Mouse (Mus musculus) macrophage (primary cell): ENCODE results near the gene S100z. TPM values are rescaled to one million over a fixed set of nuclear protein-coding genes. Genes with fewer than 3 reads are reported as not detected.
A peak's percentile ranks its signal among the peaks of the same experiment; 100 is the strongest.

Experiments used
- H3K27ac ChIP-seq: fragments of 350-480 bp; formaldehyde crosslinking; 2 replicates; pipeline ENCODE4 v1.9.0; 2021
- H3K36me3 ChIP-seq: fragments of 350-480 bp; formaldehyde crosslinking; 2 replicates; pipeline ENCODE4 v1.9.0; 2021; ENCODE audit errors: inconsistent target
- H3K4me3 ChIP-seq: fragments of 350-480 bp; formaldehyde crosslinking; 2 replicates; pipeline ENCODE4 v1.9.0; 2021; ENCODE audit errors: inconsistent target
- H3K79me2 ChIP-seq: fragments of 350-480 bp; formaldehyde crosslinking; 2 replicates; pipeline ENCODE4 v1.9.0; 2021; ENCODE audit errors: inconsistent target
- WGBS: methylation state at CpG from one replicate; pipeline ENCODE4 v1.1.7; 2026; ENCODE audit warnings: inconsistent platforms; ENCODE audit not compliant: missing documents; 5-methylcytosine and 5-hydroxymethylcytosine counted together
- polyA plus RNA-seq: library from polyadenylated mRNA; stranded (reverse); fragments of 250-400 nt; gene quantifications from 3 replicates; pipeline ENCODE4 v1.2.4, GENCODE M21; 2018; ENCODE audit warnings: inconsistent platforms
- total RNA-seq, 78 experiments: library from RNA; depleted of rRNA; stranded (reverse); fragments of 250-400 nt; gene quantifications; 1 replicate in 9 of 78; 2 replicates in 24 of 78; 3 replicates in 43 of 78; 4 replicates in 2 of 78; pipeline ENCODE4 v1.2.4; 2018; ENCODE audit warnings: inconsistent platforms in 56 of 78

The S100z gene
- total RNA-seq (2018; cell fraction: chromatin; rRNA removed), result not detected
- not detected for total RNA-seq (2018; cell fraction: cytosol; rRNA removed)
- total RNA-seq (2018; cell fraction: nucleus; rRNA removed), result not detected
- not detected in 3 replicates for polyA plus RNA-seq

- 83% methylated on average over 13 of the region's 21 CpGs for WGBS
- H3K36me3 ChIP-seq, result no peaks in the 10 kb centered on the region
- no peak within 1 kb of the TSS for H3K27ac ChIP-seq
- H3K79me2 ChIP-seq, result no peaks in the 10 kb centered on the region
- H3K4me3 ChIP-seq, result no peak within 1 kb of the TSS
Measured at GRCm38 (mm10) chr13:95478671-95479413, at the start of gene S100z. Gene S100z (minus strand): TSS chr13:95478721.

- Histone ChIP-seq H3K27ac (no peak within 1 kb of the TSS), H3K4me3 (peak within 1 kb of the TSS; percentile 15; the same call in 1 of the 2 replicates), H3K36me3 (no peaks in the 10 kb centered on the region), H3K79me2 (no peaks in the 10 kb centered on the region)
- WGBS, result 5% methylated on average over 54 of the region's 54 CpGs
Measured at GRCm38 (mm10) chr13:95524674-95525491, 46.4 kb upstream of the S100z start, which contains the start of gene F2rl1. Gene F2rl1 (minus strand): TSS chr13:95525227.

- 1% methylated on average over 13 of the region's 13 CpGs for WGBS
- Histone ChIP-seq H3K4me3 (peak overlapping the region; percentile 15; the same call in 1 of the 2 replicates), H3K36me3 (no peaks in the 10 kb centered on the region), H3K79me2 (no peaks in the 10 kb centered on the region), H3K27ac (no peak overlapping the region)
Measured at GRCm38 (mm10) chr13:95524424-95524673, 45.8 kb upstream of the S100z start.

GRCm38 (mm10) chr13:95523659-95524423 is 45.3 kb upstream of the S100z start:
- H3K79me2 ChIP-seq, result no peaks in the 10 kb centered on the region
- WGBS, result 15% methylated on average over 29 of the region's 29 CpGs
- no peak overlapping the region for H3K27ac ChIP-seq
- peak overlapping the region; percentile 15; the same call in 1 of the 2 replicates for H3K4me3 ChIP-seq
- H3K36me3 ChIP-seq, result no peaks in the 10 kb centered on the region

- Histone ChIP-seq H3K4me3 (no peak overlapping the region), H3K36me3 (no peaks in the 10 kb centered on the region), H3K27ac (no peak overlapping the region), H3K79me2 (no peaks in the 10 kb centered on the region)
- 87% methylated on average over 10 of the region's 10 CpGs for WGBS
Measured at GRCm38 (mm10) chr13:95522176-95522575, 43.7 kb upstream of the S100z start.

GRCm38 (mm10) chr13:95521029-95521428 is 42.5 kb upstream of the S100z start:
- Histone ChIP-seq H3K27ac (no peak overlapping the region), H3K4me3 (no peak overlapping the region), H3K79me2 (no peaks in the 10 kb centered on the region), H3K36me3 (no peaks in the 10 kb centered on the region)
- WGBS, result 67% methylated on average over 6 of the region's 6 CpGs

- H3K36me3 ChIP-seq, result no peaks in the 10 kb centered on the region
- H3K27ac ChIP-seq, result no peak overlapping the region
- no peak overlapping the region for H3K4me3 ChIP-seq
- H3K79me2 ChIP-seq, result no peaks in the 10 kb centered on the region
- 59% methylated on average over 4 of the region's 4 CpGs for WGBS
Measured at GRCm38 (mm10) chr13:95514756-95515155, 36.2 kb upstream of the S100z start.

GRCm38 (mm10) chr13:95510054-95510453 is 31.5 kb upstream of the S100z start:
- no peak overlapping the region for H3K4me3 ChIP-seq
- H3K27ac ChIP-seq, result no peak overlapping the region
- WGBS, result 97% methylated on average over 4 of the region's 5 CpGs
- no peaks in the 10 kb centered on the region for H3K36me3 ChIP-seq
- no peaks in the 10 kb centered on the region for H3K79me2 ChIP-seq

- no peaks in the 10 kb centered on the region for H3K36me3 ChIP-seq
- 74% methylated on average over 8 of the region's 8 CpGs for WGBS
- H3K27ac ChIP-seq, result no peak overlapping the region
- no peak overlapping the region for H3K4me3 ChIP-seq
- no peaks in the 10 kb centered on the region for H3K79me2 ChIP-seq
Measured at GRCm38 (mm10) chr13:95503279-95503917, 24.9 kb upstream of the S100z start.

GRCm38 (mm10) chr13:95496601-95497000 is 18.1 kb upstream of the S100z start:
- Histone ChIP-seq H3K4me3 (no peak overlapping the region), H3K27ac (no peak overlapping the region), H3K36me3 (no peaks in the 10 kb centered on the region), H3K79me2 (no peaks in the 10 kb centered on the region)
- 80% methylated on average over 3 of the region's 3 CpGs for WGBS

- Histone ChIP-seq H3K27ac (0 out of 2 replicates have a peak overlapping the region, but pooled peaks have one; percentile 21), H3K79me2 (no peaks in the 10 kb centered on the region), H3K36me3 (no peaks in the 10 kb centered on the region), H3K4me3 (no peak overlapping the region)
- WGBS, result 8% methylated on average over 8 of the region's 8 CpGs
Measured at GRCm38 (mm10) chr13:95494812-95495211, 16.3 kb upstream of the S100z start.

- Histone ChIP-seq H3K4me3 (no peak overlapping the region), H3K27ac (no peak overlapping the region), H3K79me2 (no peaks in the 10 kb centered on the region), H3K36me3 (no peaks in the 10 kb centered on the region)
- WGBS, result 93% methylated on average over 5 of the region's 5 CpGs
Measured at GRCm38 (mm10) chr13:95493296-95493695, 14.8 kb upstream of the S100z start.

GRCm38 (mm10) chr13:95491327-95491726 is 12.8 kb upstream of the S100z start:
- H3K79me2 ChIP-seq, result no peaks in the 10 kb centered on the region
- H3K36me3 ChIP-seq, result no peaks in the 10 kb centered on the region
- WGBS, result 95% methylated on average over 11 of the region's 11 CpGs
- no peak overlapping the region for H3K4me3 ChIP-seq
- no peak overlapping the region for H3K27ac ChIP-seq

- Histone ChIP-seq H3K4me3 (no peak overlapping the region), H3K36me3 (no peaks in the 10 kb centered on the region), H3K27ac (no peak overlapping the region), H3K79me2 (no peaks in the 10 kb centered on the region)
- 53% methylated on average over 5 of the region's 5 CpGs for WGBS
Measured at GRCm38 (mm10) chr13:95484664-95485063, 6.1 kb upstream of the S100z start.
